Mouse (Mus musculus) limb, embryonic 11.5 days (tissue): ENCODE data around the gene Atmin. TPM values are rescaled to one million over a fixed set of nuclear protein-coding genes. Genes with fewer than 3 reads are reported as not detected.

ENCODE experiments used
- ATAC-seq: fragments of 200-750 bp; cut with Nextera tagmentation; 2 replicates; pipeline ENCODE4 v1.8.0; 2017; ENCODE audit warnings: low read depth; ENCODE audit not compliant: insufficient number of reproducible peaks, low FRiP score, low TSS enrichment
- DNase-seq: peaks from one replicate; pipeline ENCODE4 v3.0.0-alpha.2; 2015; ENCODE audit warnings: low spot score
- H3K27ac ChIP-seq: fragments of 300-500 bp; sonication (generic); replicated peaks from 2 replicates; pipeline ENCODE4 v1.5.1; 2014; ENCODE audit warnings: low read depth, mild to moderate bottlenecking, low read length
- H3K27me3 ChIP-seq: fragments of 300-500 bp; sonication (generic); 2 replicates; pipeline ENCODE4 v1.6.1; 2014; ENCODE audit warnings: mild to moderate bottlenecking, low read length, mixed read lengths; ENCODE audit not compliant: control insufficient read depth, insufficient read depth
- H3K36me3 ChIP-seq: fragments of 300-500 bp; sonication (generic); 2 replicates; pipeline ENCODE4 v1.6.1; 2014; ENCODE audit warnings: mild to moderate bottlenecking, low read length, moderate library complexity, mixed read lengths; ENCODE audit not compliant: control insufficient read depth, insufficient read depth
- H3K4me1 ChIP-seq: fragments of 300-500 bp; sonication (generic); 2 replicates; pipeline ENCODE4 v1.6.1; 2014; ENCODE audit warnings: low read length, mixed read lengths; ENCODE audit not compliant: control insufficient read depth, insufficient read depth
- H3K4me2 ChIP-seq: fragments of 300-500 bp; sonication (generic); 2 replicates; pipeline ENCODE4 v1.6.1; 2014; ENCODE audit warnings: low read depth, mild to moderate bottlenecking, moderate library complexity; ENCODE audit not compliant: severe bottlenecking
- H3K4me3 ChIP-seq: fragments of 300-500 bp; sonication (generic); 2 replicates; pipeline ENCODE4 v1.5.1; 2014; ENCODE audit warnings: low read depth, low read length
- H3K9ac ChIP-seq: fragments of 300-500 bp; sonication (generic); 2 replicates; pipeline ENCODE4 v1.6.1; 2014; ENCODE audit warnings: mild to moderate bottlenecking, low read length
- H3K9me3 ChIP-seq: fragments of 300-500 bp; sonication (generic); 2 replicates; pipeline ENCODE4 v1.6.1; 2016; ENCODE audit warnings: low read length; ENCODE audit not compliant: control insufficient read depth
- WGBS: fragments of 180-500 bp; shearing (Covaris S2); extraction: QIAGEN DNeasy Blood & Tissue Kit; methylation state at CpG from one replicate; pipeline ENCODE4 v1.1.7; 2014; 5-methylcytosine and 5-hydroxymethylcytosine counted together
- polyA plus RNA-seq: library from polyadenylated mRNA; unstranded; fragments of >200 nt; fragmentation: Nextera tagmentation; extraction: Ambion mirVana; gene quantifications from 2 replicates; pipeline ENCODE4 v1.2.1, GENCODE M21; 2014

The Atmin gene
- polyA plus RNA-seq, 1 experiment from 2014 or later: 13.4 TPM

DNA sequence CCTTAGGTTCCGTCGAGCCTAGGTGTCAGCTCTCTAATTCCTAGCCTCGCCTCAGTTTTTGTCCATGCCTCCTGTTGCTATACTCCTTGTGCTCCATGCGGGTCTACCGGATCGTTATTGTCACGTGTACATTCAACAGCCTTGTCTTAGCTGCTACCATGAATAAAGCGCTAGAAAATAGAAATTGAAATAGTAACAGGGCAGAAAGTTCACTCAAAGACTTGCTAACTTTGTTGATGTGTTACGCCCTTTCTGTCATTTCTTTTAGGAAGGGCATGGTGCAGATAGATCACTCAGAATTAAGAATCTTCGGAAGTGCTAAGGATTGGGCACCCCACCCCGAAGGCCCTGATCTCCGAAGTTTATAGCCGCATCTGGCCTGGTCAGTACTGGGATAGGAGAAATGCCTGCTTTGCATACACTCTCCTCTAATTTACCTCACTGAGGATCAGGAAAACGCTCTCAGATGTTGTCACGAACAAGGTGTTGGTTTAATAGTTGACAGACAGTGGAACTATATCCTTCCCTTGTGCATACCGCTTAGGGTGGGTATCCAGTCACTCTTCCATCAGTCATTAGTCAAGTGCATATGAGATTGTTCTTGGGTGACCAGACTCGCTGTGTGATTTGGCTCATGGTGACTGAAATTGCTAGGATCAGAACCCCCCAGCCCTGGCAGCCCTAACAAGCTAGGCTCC, 21.0 kb upstream of the Atmin start:
- Histone ChIP-seq H3K9me3 (no peaks in the 10 kb centered on the region), H3K27ac (no peak overlapping the region), H3K27me3 (no peaks in the 10 kb centered on the region), H3K4me1 (peaks cover 4% of the 10 kb centered on the region), H3K4me2 (peak overlapping the region; percentile 81), H3K4me3 (peak overlapping the region; percentile 81), H3K9ac (peak overlapping the region; percentile 76), H3K36me3 (peaks cover 2% of the 10 kb centered on the region; the same call in 1 of the 2 replicates)
- 32% methylated on average over 17 of the region's 17 CpGs for WGBS
- DNase-seq (no peak), ATAC-seq (no peak)

DNA sequence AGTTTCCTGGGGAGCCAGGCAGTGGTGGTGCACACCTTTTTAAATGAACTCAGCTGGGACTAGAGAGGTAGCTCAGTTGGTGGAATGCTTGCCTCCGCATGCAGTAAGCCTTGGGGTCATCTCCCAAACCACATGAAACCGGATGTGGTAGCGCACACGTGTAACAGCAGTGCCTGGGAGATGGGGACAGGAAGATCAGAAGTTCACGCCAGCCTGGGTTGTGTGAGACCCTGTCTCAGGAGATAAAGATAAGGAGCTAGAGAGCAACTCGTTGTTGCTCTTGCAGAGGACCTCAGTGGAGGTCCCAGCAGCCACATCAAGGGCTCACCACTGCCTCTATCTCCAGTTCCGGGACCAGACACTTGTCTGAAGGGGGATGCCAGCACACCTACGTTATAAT, 19.7 kb upstream of the Atmin start:
- peaks cover 4% of the 10 kb centered on the region for H3K4me1 ChIP-seq
- H3K36me3 ChIP-seq: peaks cover 2% of the 10 kb centered on the region; the same call in 1 of the 2 replicates
- H3K27ac ChIP-seq: no peak overlapping the region
- no peaks in the 10 kb centered on the region for H3K27me3 ChIP-seq
- 94% methylated on average over 8 of the region's 8 CpGs for WGBS
- DNase-seq (no peak), ATAC-seq (no peak)
- no peak overlapping the region for H3K9ac ChIP-seq
- no peak overlapping the region for H3K4me2 ChIP-seq
- no peak overlapping the region for H3K4me3 ChIP-seq
- no peaks in the 10 kb centered on the region for H3K9me3 ChIP-seq

DNA sequence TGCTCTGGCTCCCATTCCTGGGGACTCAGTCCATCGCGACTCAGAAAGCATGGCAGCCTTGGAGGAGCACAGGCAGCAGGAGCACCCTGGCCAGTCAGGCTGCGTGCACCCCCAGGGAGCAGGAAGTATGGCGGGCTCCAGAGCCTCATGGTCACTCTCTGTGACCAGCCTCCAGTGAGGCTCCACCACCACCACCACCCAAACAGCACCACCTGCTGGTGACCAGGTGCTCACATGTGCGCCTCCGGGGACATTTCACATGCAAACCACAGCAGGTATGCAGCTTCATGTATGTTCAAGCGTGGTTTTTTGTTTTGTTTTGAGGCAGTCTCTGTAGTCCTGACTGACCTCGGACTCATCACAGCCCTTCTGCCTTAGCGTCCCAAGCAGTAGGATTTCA, 15.3 kb upstream of the Atmin start:
- peak; percentile 61 for DNase-seq
- no peak overlapping the region for H3K27ac ChIP-seq
- H3K9ac ChIP-seq: no peak overlapping the region
- no peak for ATAC-seq
- 81% methylated on average over 9 of the region's 9 CpGs for WGBS
- no peak overlapping the region for H3K4me3 ChIP-seq
- H3K4me1 ChIP-seq: no peaks in the 10 kb centered on the region
- no peaks in the 10 kb centered on the region for H3K9me3 ChIP-seq
- H3K4me2 ChIP-seq: no peak overlapping the region
- H3K27me3 ChIP-seq: no peaks in the 10 kb centered on the region
- H3K36me3 ChIP-seq: peaks cover 5% of the 10 kb centered on the region; the same call in 1 of the 2 replicates

DNA sequence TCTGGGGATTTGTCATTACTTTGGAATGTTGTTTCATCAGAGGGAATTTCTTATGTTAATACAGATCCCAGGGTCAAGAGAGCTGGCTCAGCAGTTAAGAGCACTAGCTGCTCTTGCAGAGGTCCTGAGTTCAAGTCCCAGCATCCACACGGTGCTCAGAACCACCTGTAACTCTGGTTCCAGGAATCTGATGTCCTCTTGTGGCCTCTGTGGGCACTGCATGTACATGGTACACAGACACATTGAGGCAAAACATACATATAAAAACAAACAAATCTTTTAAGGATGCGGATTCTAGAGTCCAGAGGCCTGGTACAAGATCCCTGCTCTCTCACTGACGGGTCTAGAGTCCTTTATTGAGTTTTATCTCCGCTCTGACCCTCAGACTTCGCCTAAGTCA, 14.6 kb upstream of the Atmin start:
- H3K9me3 ChIP-seq: no peaks in the 10 kb centered on the region
- DNase-seq: no peak
- no peak overlapping the region for H3K9ac ChIP-seq
- H3K27me3 ChIP-seq: no peaks in the 10 kb centered on the region
- no peak for ATAC-seq
- WGBS: 90% methylated on average over 5 of the region's 5 CpGs
- no peak overlapping the region for H3K4me2 ChIP-seq
- no peak overlapping the region for H3K27ac ChIP-seq
- peaks cover 5% of the 10 kb centered on the region; the same call in 1 of the 2 replicates for H3K36me3 ChIP-seq
- no peaks in the 10 kb centered on the region for H3K4me1 ChIP-seq
- no peak overlapping the region for H3K4me3 ChIP-seq

DNA sequence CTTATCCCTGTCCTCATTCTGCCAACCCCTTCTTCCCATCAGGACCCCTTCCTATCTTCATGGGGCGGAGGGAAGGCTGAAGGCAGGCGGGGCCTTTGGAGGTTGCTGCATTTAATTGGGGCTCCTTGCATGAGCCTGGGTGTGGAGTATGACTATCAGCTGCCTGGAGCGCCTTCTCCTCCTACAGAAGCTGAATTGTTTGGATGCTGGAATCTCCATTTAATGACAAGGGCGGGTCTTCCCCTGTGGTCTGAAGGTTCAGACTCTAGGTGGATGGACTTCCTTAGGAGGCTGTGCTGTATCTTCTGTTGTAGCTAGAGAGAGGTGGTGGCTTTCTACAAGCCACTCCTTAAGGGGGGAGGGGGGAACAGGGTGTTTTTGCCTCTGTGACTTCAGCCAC, 8.2 kb upstream of the Atmin start:
- H3K27me3 ChIP-seq: no peaks in the 10 kb centered on the region
- WGBS: 92% methylated on average over 4 of the region's 4 CpGs

DNA sequence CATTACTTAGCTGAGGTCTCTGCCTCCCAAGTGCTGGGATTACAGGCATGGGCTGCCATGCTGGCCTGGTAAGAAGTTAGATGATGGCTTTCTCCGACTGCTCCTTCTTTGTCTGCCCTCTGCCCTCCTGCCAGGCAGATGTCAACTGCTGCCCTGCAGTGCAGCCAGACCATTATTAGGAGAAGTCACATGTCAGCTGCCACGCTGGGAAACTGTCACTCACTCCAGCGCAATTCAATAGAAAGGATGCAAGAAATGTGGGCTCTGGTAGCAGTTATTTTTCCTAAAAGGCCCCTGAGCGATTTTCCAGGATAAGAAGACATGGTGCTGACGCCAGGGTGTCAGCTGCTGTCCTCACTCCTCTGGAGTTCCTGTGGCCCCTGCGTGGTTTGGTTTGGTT, 7.7 kb upstream of the Atmin start:
- Histone ChIP-seq H3K9me3 (no peaks in the 10 kb centered on the region), H3K9ac (no peak overlapping the region), H3K36me3 (peaks cover 29% of the 10 kb centered on the region; the same call in 1 of the 2 replicates), H3K4me1 (no peaks in the 10 kb centered on the region), H3K27me3 (no peaks in the 10 kb centered on the region), H3K4me2 (no peak overlapping the region), H3K4me3 (no peak overlapping the region), H3K27ac (no peak overlapping the region)
- no peak for DNase-seq
- 88% methylated on average over 6 of the region's 6 CpGs for WGBS
- no peak for ATAC-seq

More for the DNA sequence above, 8.2 kb upstream of the Atmin start:
- H3K9ac ChIP-seq: no peak overlapping the region
- ATAC-seq: no peak
- DNase-seq: no peak
- no peak overlapping the region for H3K4me2 ChIP-seq
- H3K36me3 ChIP-seq: peaks cover 29% of the 10 kb centered on the region; the same call in 1 of the 2 replicates
- no peaks in the 10 kb centered on the region for H3K4me1 ChIP-seq
- H3K4me3 ChIP-seq: no peak overlapping the region
- H3K27ac ChIP-seq: no peak overlapping the region
- no peaks in the 10 kb centered on the region for H3K9me3 ChIP-seq

DNA sequence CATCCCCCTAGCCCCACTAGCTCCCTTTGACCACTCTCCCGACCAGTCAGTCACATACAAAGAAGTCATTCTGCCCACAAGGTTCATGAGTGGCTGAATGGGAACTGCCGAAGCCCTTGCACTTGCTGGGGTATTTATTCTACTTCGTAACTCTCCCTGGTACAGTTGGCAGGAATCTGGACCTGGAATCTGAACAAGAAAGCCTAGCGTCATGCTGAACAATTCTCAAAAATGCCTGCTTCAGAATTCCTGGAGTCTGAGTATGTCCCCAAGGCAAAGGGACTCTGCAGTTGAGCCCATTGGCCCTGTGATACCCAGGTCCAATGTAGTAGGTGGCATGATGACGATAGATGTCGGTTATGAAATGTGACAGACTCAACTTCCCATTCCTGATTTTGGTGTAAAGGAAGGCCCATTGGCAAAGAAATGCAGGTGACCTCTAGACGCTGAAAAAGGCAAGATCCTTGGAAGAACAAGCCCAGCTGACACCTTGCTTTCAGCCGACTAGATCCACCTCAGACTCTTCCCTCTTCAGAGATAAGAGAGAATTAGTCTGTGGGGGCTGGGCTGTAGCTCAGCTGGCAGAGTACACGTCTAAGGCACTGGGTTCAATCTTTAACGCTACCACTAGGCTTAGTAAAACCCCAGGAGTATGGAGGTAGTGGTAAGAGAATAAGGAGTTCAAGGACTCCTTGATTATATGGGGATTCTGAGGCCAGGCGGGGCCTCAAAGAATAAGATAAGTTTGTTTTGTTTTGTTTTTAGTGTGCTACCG, 722 bp upstream of the Atmin start:
- H3K27me3 ChIP-seq: no peaks in the 10 kb centered on the region
- ATAC-seq (no peak), DNase-seq (no peak)
- no peak overlapping the region for H3K9ac ChIP-seq
- H3K36me3 ChIP-seq: peaks cover 5% of the 10 kb centered on the region; the same call in 1 of the 2 replicates
- H3K4me3 ChIP-seq: no peak overlapping the region
- no peaks in the 10 kb centered on the region for H3K9me3 ChIP-seq
- H3K27ac ChIP-seq: no peak overlapping the region
- 80% methylated on average over 12 of the region's 12 CpGs for WGBS
- no peak overlapping the region for H3K4me2 ChIP-seq
- peaks cover 4% of the 10 kb centered on the region; the same call in 1 of the 2 replicates for H3K4me1 ChIP-seq

DNA sequence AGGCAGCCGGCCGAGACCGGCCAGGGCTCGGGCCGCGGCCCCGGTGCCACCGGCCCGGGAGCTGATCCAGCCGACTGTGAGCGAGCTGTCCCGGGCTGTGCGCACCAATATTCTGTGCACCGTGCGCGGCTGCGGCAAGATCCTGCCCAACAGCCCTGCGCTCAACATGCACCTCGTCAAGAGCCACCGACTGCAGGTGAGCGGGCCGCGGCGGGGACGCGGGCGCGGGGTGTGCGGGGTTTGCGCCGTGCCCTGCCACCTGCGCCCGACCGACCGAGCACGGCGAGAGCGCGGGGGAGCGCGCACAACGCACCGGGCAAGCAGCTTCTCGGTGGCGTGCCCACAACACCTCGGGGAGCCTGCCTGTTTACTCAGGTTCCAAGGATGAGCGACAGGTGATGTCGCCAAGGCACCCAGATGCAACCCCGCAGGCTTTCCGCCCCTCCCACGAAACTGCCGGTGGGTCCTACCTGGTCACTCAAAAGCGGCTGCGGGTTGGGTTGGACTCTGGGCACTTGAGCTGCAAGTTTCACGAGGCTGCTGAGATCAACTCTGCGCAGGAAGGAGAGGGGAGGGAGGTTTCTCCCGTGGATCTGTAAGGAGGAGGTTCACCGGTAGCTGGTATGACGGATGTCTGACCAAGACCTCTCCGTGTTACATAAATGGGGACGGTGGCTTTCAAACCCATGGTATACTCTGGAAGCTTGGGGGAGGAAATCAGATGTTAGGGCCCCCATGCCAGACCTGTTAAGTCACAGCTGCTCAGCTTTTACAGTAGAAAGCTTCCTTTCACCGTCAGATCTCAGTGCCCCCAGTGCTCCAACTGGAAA, 577 bp downstream of the Atmin start:
- no peaks in the 10 kb centered on the region for H3K9me3 ChIP-seq
- H3K36me3 ChIP-seq: no peaks in the 10 kb centered on the region
- H3K4me3 ChIP-seq: peak overlapping the region; percentile 95
- H3K27ac ChIP-seq: no peak overlapping the region
- peaks cover 4% of the 10 kb centered on the region; the same call in 1 of the 2 replicates for H3K4me1 ChIP-seq
- peak overlapping the region; percentile 95 for H3K4me2 ChIP-seq
- WGBS: under 1% methylated on average over 62 of the region's 62 CpGs
- ATAC-seq (peak; percentile 65), DNase-seq (peak; percentile 39)
- no peaks in the 10 kb centered on the region for H3K27me3 ChIP-seq
- H3K9ac ChIP-seq: peak overlapping the region; percentile 84
